Mouse (Mus musculus): ENCODE results near the gene Myrip.
"Not testable (repeated sequence)": the region's sequence is repeated elsewhere in the genome, so short reads cannot be mapped to it uniquely, and the experiment has no call there.

The Myrip gene

GRCm38 (mm10) chr9:120398289-120398688 is 97.0 kb downstream of the Myrip start:
- no peak for DNase-seq

- not testable (repeated sequence) for DNase-seq
Measured at GRCm38 (mm10) chr9:120399537-120399936, 98.2 kb downstream of the Myrip start.

GRCm38 (mm10) chr9:120402368-120402767 is 101.1 kb downstream of the Myrip start:
- no peak for DNase-seq

GRCm38 (mm10) chr9:120403661-120404060 is 102.3 kb downstream of the Myrip start:
- no peak for DNase-seq

DNA sequence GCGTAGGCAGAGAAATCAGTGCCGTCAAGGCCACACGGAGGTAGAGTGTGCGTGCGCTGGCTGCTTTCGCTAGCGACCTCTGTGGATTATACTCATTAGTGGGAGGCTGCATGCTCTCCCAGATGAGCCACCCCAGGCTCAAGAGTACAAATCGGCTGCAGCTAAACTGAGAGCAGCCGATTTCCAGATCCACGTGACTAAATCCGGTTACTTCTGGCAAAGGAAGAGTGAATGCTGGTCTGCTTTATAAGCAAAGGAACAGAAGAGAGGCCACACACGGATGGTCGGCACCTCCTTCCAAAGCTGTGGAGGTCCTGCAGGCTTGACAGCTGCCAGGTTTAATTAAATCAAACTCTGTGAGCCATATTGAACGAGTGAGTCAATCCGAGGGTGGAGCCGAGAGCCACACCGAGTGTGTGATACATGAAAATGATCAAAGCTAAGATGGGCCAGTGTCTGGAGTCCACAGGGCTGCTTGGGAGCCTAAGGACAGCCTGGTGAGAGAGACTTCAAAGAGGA is 108.4 kb downstream of the Myrip start:
- DNase-seq = no peak

DNA sequence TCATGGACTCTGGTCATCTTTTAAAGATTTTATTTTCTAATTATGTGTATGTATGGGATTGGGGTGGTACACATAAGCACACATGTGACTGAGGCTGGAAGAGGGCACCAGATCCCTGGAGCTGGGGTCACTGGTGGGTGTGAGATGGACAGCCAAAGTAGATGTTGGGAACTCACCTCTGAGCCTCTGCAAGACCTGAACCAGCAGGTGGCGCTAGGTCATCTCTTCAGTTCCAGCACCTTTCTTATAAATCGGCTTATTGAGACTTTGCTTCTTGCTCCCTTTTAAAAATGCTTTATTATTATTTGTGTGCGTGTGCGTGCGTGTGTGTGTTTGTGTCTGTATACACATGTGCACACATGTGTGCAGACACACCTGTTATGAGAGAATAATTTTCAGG is 109.1 kb downstream of the Myrip start:
- no peak for DNase-seq

DNA sequence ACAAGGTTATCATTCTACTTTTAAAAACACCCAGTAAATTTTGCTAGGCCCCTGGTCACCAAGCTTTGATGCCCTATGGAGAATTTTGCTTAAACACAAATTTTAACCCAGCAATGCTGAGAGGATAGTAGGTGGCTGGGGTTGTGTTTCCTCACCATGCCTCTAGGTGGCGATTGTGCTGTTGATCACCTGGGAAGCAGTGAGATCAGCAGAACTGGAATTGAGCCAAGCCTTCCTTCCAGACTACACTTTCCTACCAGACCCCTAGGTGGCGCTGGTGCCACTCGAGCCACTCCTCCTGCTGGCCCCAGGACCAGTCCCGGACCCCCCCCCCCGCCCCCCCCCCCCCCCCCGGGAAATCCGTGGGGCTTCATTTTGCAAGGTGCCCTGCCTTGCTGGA is 114.2 kb downstream of the Myrip start:
- DNase-seq = peak; percentile 74

- DNase-seq = no peak
Measured at GRCm38 (mm10) chr9:120416151-120416550, 114.8 kb downstream of the Myrip start.

DNA sequence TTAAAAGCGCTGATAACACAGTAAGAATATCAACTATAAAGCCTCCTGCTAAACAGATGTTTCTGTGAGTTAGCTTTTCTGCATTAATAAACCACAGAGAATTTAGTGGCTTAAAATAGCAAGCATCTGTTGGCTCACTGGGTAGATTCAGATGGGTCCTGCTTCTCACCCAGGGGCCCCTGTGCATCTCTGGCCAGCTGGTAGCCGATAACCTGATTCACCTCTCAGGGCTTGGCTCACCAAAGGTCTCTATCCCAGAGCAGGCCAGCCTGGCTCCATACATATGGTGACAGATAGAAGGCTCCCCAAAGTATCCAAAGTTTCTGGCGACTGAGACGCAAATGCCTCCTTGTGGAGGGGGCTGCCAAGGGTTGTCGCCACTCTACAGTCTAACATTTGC is 115.4 kb downstream of the Myrip start:
- no peak for DNase-seq

DNA sequence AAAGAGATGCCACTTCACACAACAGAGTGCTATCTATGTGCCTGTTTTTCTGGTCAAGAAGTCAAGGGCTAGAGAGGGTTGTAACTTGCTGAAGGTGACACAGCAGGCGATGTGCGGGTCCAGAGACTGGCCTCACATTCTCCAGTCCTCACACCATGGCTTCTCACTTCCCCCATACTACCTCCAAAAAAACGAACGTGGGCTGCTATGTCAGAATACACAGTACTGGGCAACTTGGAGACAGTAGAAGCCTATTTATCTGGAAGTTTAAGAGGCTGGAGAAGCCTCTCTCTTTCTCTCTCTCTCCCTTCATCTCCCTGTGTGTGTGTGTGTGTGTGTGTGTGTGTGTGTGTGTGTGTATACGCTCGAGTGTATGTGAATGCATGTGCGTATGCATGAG is 117.3 kb downstream of the Myrip start:
- no peak for DNase-seq

- no peak for DNase-seq
Measured at GRCm38 (mm10) chr9:120424567-120424966, 123.3 kb downstream of the Myrip start.

- DNase-seq = peak; percentile 22
Measured at GRCm38 (mm10) chr9:120425768-120426167, 124.5 kb downstream of the Myrip start.

DNA sequence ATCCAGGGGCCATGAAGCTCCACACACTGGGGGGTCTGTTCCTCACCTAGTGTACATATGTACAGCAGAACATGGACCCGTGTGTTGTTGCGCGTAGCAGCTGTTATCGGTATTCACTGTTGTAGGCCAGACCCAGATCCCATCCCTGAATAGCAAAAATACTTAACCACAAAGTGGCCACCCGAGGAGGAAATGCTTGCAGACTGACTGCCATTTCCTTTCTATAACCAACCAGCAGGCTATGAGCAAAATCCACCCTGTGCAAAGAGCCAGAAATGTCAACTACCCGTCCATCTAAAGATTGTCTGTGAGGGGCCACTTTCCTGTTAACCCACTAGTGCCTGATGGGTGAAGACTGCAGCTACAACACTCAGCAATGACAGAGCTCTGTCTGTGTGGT is 126.9 kb downstream of the Myrip start:
- DNase-seq = no peak

DNA sequence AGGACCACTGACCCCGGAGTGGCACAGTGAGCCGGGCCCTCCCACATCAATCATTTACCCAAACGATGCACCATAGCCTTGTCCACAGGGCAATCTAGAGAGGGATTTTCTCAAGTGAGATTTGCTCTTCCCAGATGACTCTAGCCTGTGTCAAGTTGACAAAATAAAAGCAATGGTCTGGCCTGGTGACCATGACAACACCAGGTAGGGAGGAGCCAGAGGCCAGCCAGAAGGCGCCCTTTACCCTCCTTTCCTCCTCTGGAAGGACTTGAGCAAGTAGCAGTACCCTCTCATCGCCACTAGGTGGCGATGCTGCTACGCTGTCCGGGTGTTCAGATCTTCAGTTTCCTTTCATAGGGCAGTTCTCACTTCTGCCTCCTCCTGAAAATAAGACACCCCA is 132.4 kb downstream of the Myrip start:
- peak; percentile 47 for DNase-seq

GRCm38 (mm10) chr9:120435841-120436240 is 134.5 kb downstream of the Myrip start:
- DNase-seq = no peak

DNA sequence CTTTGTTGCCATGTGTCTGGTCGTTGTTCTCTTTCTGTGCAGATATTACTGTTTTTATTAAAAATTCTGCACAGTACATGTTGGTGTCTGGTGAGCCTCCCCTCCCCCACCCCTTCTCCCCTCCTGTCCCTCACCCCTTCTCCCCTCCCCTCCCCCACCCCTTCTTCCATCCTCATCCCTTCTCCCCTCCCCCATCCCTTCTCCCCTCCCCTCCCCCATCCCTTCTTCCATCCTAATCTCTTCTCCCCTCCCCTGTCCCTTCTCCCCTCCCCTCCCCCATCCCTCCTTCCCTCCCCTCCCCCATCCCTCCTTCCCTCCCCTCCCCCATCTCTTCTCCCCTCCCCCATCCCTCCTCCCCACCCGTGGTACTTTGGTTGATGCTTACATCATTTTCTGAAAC is 135.5 kb downstream of the Myrip start:
- DNase-seq = no peak

DNA sequence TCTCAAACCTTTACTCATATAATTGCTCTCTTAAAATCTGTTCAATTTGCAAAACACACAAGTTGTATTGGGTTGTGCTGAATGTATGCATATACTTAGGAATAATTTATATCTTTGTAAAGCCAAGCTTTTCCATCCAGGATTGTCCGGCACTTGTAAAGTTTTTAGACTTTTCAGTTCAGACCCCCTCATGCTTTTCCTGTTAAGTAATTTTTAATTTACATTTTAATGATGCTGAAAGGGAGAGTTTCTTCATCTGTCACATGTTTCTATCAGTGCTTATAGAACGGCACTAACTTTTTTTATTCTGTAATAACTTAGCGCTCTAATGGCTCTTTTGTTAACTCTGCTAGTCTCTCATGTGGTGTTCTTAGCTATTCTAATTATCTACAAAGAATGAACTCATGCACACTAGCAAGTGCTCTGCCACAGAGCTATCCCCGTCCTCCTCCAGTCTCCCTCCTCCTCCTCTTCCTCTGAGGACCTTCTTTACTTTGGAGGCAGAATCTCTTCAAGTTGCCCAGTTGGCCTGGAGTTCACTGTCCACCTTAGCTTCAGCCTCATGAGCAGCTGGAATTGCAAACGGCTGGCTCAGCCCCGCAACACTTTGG is 136.1 kb downstream of the Myrip start:
- DNase-seq = no peak

GRCm38 (mm10) chr9:120438350-120438749 is 137.0 kb downstream of the Myrip start:
- DNase-seq = no peak

- no peak for DNase-seq
Measured at GRCm38 (mm10) chr9:120438781-120439180, 137.5 kb downstream of the Myrip start.

- DNase-seq = no peak
Measured at GRCm38 (mm10) chr9:120444642-120445041, 143.3 kb downstream of the Myrip start.

DNA sequence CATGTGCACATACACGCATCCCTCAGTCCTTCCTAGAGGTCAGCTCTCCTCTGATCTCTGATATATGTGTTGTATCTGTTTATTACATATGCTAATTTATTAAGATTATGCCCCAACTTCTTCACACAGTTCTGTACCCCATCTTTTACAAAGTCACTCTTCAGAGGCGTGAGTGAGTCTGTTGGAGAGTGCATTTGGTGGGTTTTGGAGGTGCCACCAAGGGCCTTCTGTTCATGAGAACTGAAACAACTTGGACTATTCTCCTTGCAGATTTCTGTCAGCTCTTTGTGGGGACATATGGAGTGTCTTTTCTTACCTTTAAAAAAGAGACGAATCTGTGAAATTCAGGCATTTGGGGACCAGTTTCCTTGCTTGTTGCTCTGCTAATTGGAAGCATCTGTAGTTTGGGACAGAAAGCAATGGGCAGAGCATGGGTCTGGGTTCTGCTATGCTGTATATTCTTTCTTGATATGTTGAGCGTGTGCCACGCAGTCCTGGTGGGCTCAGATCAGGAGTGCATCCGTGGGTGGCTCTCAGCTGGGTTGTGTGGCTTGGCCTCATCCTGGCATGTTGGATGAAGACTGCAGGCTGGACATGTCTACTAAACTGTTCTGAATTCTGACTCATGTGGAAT is 148.5 kb downstream of the Myrip start:
- no peak for DNase-seq

GRCm38 (mm10) chr9:120455768-120456655 is 154.7 kb downstream of the Myrip start:
- no peak for DNase-seq

DNA sequence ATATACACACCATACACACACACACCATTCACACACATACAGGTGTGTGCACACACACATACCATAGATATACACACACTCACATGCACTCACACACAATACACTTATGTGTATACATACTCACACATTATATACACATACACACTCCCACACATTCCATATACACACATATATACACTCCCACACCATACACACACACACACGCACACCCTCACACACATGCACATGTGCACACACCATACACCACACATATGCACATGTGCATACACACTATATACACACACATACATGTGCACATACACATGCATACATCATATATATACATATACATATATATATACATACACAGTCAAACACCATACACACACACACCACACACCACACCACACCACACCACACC is 169.1 kb downstream of the Myrip start:
- DNase-seq = no peak

DNA sequence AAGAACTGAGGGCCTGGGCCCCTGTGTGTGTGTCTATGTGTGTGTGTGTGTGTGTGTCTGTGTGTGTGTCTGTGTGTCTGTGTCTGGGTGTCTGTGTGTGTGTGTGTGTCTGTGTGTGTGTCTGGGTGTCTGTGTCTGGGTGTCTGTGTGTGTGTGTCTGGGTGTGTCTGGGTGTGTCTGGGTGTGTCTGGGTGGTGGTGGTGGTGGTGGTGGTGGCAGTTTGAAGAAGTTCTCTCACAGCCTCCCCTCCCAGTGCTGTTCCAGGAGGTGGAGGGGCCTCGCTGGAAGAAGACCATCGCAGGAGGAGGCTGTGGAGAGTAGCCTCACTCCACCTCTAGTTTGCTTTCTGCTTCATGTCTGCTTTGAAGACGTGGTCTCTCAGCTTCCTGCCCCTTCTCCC is 180.3 kb downstream of the Myrip start:
- no peak for DNase-seq

Data from cerebellum, adult 11-12 months (tissue).